Mouse (Mus musculus) stomach, embryonic 16.5 days (tissue): ENCODE measurements at regions not wholly inside any gene's neighbourhood (a gene's known extent, or its start where the extent isn't known, plus 50 kb on each side); places are given as distances from the start of the nearest gene placed in this dataset.

Experiments
- ATAC-seq: fragments of 200-750 bp; cut with Nextera tagmentation; 2 replicates; pipeline ENCODE4 v1.8.0; 2017; ENCODE audit warnings: moderate number of reproducible peaks, moderate TSS enrichment; ENCODE audit not compliant: insufficient read depth, low FRiP score
- H3K27ac ChIP-seq: fragments of 300-500 bp; sonication (generic); 2 replicates; pipeline ENCODE4 v1.5.1; 2014; ENCODE audit warnings: low read length
- H3K27me3 ChIP-seq: fragments of 300-500 bp; sonication (generic); 2 replicates; pipeline ENCODE4 v1.6.1; 2014; ENCODE audit warnings: low read length, control low read depth, mixed read lengths; ENCODE audit not compliant: control insufficient read depth, insufficient read depth
- H3K36me3 ChIP-seq: fragments of 300-500 bp; sonication (generic); 2 replicates; pipeline ENCODE4 v1.6.1; 2014; ENCODE audit warnings: low read length; ENCODE audit not compliant: control insufficient read depth, insufficient read depth
- H3K4me1 ChIP-seq: fragments of 300-500 bp; sonication (generic); 2 replicates; pipeline ENCODE4 v1.6.1; 2014; ENCODE audit warnings: low read length, control low read depth, mixed read lengths; ENCODE audit not compliant: control insufficient read depth, insufficient read depth
- H3K4me2 ChIP-seq: fragments of 300-500 bp; sonication (generic); 2 replicates; pipeline ENCODE4 v1.6.1; 2014; ENCODE audit warnings: low read depth, low read length, mixed read lengths
- H3K4me3 ChIP-seq: fragments of 300-500 bp; sonication (generic); replicated peaks from 2 replicates; pipeline ENCODE4 v1.5.1; 2014; ENCODE audit warnings: mild to moderate bottlenecking, low read length
- H3K9ac ChIP-seq: fragments of 300-500 bp; sonication (generic); 2 replicates; pipeline ENCODE4 v1.6.1; 2014; ENCODE audit warnings: low read length
- H3K9me3 ChIP-seq: fragments of 300-500 bp; sonication (generic); replicated peaks from 2 replicates; pipeline ENCODE4 v1.6.1; 2016; ENCODE audit warnings: low read length, control low read depth; ENCODE audit not compliant: control insufficient read depth
- WGBS: fragments of 180-500 bp; shearing (Covaris S2); extraction: QIAGEN DNeasy Blood & Tissue Kit; methylation state at CpG from one replicate; pipeline ENCODE4 v1.1.7; 2014; 5-methylcytosine and 5-hydroxymethylcytosine counted together

DNA sequence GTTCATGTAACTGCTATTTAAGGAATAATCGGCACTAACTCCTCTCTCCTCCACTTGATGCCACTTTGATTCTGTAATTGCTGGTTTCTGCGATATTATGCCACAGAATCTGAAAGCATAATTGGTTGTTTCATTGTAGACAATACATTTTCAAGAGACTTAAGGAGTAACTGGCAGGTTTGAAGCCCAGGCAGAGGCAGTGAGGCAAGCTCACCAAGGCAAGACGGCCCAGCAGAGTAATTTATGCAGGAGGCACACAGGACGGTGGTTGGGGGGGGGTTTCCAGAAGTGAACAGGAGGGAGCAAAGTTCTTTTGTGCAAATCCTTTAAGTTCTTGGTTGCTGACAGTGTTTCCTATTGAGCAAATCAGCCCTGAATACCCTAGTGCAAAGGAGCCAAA is 249.6 kb downstream of the Drd1 start:
- Histone ChIP-seq H3K4me2 (no peak overlapping the region), H3K27ac (no peak overlapping the region)
- 71% methylated on average over 4 of the region's 4 CpGs for WGBS

GRCm38 (mm10) chr13:53800978-53801377 is 254.5 kb downstream of the Drd1 start:
- Histone ChIP-seq H3K4me2 (no peak overlapping the region), H3K9ac (no peak overlapping the region), H3K36me3 (no peaks in the 10 kb centered on the region), H3K27me3 (no peaks in the 10 kb centered on the region), H3K9me3 (no peaks in the 10 kb centered on the region), H3K27ac (no peak overlapping the region), H3K4me1 (no peaks in the 10 kb centered on the region), H3K4me3 (no peak overlapping the region)
- 71% methylated on average over 5 of the region's 5 CpGs for WGBS
- no peak for ATAC-seq

More for the DNA sequence above, 249.6 kb downstream of the Drd1 start:
- H3K27me3 ChIP-seq = no peaks in the 10 kb centered on the region
- no peak overlapping the region for H3K9ac ChIP-seq
- ATAC-seq = no peak
- H3K4me3 ChIP-seq = no peak overlapping the region
- no peaks in the 10 kb centered on the region for H3K9me3 ChIP-seq
- H3K36me3 ChIP-seq = no peaks in the 10 kb centered on the region
- 0 out of 2 replicates have a peak, but pooled peaks cover 6% of the 10 kb centered on the region for H3K4me1 ChIP-seq

GRCm38 (mm10) chr13:53788809-53789208 is 266.7 kb downstream of the Drd1 start:
- WGBS = 69% methylated on average over 2 of the region's 2 CpGs
- Histone ChIP-seq H3K4me2 (no peak overlapping the region), H3K27ac (no peak overlapping the region)

DNA sequence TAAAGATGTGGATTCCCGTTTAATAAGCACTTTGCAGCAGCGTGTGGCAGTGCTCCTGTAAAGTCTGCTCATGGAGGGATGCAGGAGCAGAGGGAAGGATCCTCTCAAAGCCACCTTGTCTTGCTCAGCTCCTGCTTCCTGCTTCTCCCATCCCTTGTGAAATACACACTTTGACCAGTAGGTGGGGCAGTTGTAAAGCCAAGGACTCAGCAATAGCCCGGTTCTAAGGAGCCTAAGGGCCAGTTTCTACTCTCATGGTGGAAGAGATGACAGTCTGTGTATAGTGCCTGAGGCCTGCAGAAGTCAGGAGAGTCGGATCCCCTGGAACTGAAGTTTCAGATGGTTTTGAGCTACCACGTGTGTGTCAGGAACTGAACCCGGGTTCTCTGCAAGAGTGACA is 272.0 kb downstream of the Drd1 start:
- peak; percentile 44; the same call in 1 of the 2 replicates for ATAC-seq
- H3K36me3 ChIP-seq = no peaks in the 10 kb centered on the region
- no peak overlapping the region for H3K4me2 ChIP-seq
- H3K9ac ChIP-seq = no peak overlapping the region
- no peaks in the 10 kb centered on the region for H3K27me3 ChIP-seq
- no peaks in the 10 kb centered on the region for H3K9me3 ChIP-seq
- no peaks in the 10 kb centered on the region for H3K4me1 ChIP-seq
- H3K27ac ChIP-seq = no peak overlapping the region
- 19% methylated on average over 6 of the region's 6 CpGs for WGBS
- no peak overlapping the region for H3K4me3 ChIP-seq

More at GRCm38 (mm10) chr13:53788809-53789208, 266.7 kb downstream of the Drd1 start:
- Histone ChIP-seq H3K27me3 (no peaks in the 10 kb centered on the region), H3K4me3 (no peak overlapping the region), H3K36me3 (no peaks in the 10 kb centered on the region), H3K9ac (no peak overlapping the region), H3K9me3 (no peaks in the 10 kb centered on the region), H3K4me1 (no peaks in the 10 kb centered on the region)
- no peak for ATAC-seq

DNA sequence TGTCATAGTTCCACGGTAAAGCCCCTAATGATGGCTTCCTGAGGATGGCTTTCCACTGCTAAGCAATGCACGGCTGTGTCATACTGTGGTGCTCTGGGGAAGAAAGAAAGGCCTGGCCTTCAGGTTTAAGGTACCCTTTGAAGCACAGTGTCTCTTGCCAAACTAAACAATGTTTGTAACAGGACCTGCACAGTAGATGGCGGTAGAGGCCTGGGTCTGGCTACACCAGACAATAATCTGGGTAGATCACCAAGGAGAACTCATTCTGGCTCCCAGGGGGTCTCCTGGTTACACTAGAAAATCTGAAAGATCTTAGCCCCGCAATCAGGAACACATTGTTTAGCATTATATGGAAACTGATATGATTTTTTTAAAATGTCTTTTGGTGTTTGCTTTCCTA is 276.4 kb downstream of the Drd1 start:
- Histone ChIP-seq H3K27me3 (no peaks in the 10 kb centered on the region), H3K4me2 (no peak overlapping the region), H3K36me3 (no peaks in the 10 kb centered on the region), H3K4me3 (no peak overlapping the region), H3K9me3 (no peaks in the 10 kb centered on the region), H3K4me1 (no peaks in the 10 kb centered on the region), H3K9ac (no peak overlapping the region), H3K27ac (no peak overlapping the region)
- no peak for ATAC-seq
- 49% methylated on average over 4 of the region's 4 CpGs for WGBS

- Histone ChIP-seq H3K4me1 (no peaks in the 10 kb centered on the region), H3K4me3 (no peak overlapping the region), H3K36me3 (no peaks in the 10 kb centered on the region), H3K27me3 (no peaks in the 10 kb centered on the region), H3K27ac (no peak overlapping the region), H3K4me2 (no peak overlapping the region), H3K9ac (no peak overlapping the region), H3K9me3 (no peaks in the 10 kb centered on the region)
- WGBS = 69% methylated on average over 11 of the region's 11 CpGs
- no peak for ATAC-seq
These were observed 279.1 kb downstream of the Drd1 start for GRCm38 (mm10) chr13:53776421-53776820.

DNA sequence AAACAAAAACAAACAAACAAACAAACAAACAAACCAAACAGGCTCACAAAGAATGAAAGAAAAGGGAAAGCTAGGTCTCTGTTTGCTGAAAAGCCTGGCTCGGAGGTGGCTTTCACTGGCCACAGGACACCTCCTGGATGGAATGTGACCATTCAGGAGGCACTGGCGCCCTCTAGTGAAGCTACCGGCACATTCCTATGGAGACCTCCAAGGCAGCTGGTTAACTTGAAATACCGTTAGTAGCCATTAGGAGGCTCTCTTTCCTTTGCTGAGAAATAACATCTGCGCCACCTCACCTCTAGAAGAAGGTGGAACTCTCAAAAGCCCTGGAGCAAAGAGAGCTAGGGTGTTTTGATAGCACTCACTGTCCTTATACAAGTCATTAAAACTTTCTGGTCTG is 279.8 kb downstream of the Drd1 start:
- Histone ChIP-seq H3K27ac (no peak overlapping the region), H3K36me3 (no peaks in the 10 kb centered on the region), H3K27me3 (no peaks in the 10 kb centered on the region), H3K4me1 (no peaks in the 10 kb centered on the region), H3K4me3 (no peak overlapping the region), H3K9me3 (no peaks in the 10 kb centered on the region), H3K9ac (no peak overlapping the region), H3K4me2 (no peak overlapping the region)
- ATAC-seq = no peak
- 44% methylated on average over 5 of the region's 5 CpGs for WGBS

DNA sequence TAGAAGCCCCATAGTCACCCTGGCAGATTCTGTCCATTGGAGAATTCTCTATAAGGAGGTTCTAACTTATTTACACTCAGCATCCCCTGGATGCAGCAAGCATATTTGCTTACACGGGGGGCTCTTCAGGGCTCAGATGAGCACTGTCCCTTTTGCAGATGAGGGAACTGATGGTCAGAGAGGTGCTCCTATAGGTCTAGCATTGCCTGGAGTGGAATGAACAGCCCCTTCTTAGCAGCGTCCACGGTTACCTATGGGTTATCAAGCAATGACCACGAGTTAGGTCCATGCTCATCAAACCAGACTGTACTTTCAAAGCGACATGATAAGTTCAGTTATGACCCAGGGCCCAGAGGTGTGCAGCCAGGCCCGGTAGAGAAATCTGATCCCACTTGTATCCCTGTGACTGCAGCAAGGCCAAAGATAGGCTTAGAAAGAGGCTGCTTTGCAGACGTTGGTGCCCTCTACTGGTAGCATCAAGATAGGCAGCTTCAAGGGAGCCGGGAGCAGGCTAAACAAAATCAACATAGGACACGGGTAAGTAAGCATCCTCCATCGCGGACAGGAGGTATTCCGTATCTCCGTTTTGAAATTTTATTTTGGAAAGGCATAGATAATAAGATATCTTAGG is 290.8 kb downstream of the Drd1 start:
- Histone ChIP-seq H3K4me2 (no peak overlapping the region), H3K27me3 (peaks cover 3% of the 10 kb centered on the region), H3K36me3 (no peaks in the 10 kb centered on the region), H3K4me3 (no peak overlapping the region), H3K4me1 (no peaks in the 10 kb centered on the region), H3K9me3 (no peaks in the 10 kb centered on the region), H3K27ac (no peak overlapping the region), H3K9ac (no peak overlapping the region)
- no peak for ATAC-seq
- WGBS = 25% methylated on average over 13 of the region's 13 CpGs

DNA sequence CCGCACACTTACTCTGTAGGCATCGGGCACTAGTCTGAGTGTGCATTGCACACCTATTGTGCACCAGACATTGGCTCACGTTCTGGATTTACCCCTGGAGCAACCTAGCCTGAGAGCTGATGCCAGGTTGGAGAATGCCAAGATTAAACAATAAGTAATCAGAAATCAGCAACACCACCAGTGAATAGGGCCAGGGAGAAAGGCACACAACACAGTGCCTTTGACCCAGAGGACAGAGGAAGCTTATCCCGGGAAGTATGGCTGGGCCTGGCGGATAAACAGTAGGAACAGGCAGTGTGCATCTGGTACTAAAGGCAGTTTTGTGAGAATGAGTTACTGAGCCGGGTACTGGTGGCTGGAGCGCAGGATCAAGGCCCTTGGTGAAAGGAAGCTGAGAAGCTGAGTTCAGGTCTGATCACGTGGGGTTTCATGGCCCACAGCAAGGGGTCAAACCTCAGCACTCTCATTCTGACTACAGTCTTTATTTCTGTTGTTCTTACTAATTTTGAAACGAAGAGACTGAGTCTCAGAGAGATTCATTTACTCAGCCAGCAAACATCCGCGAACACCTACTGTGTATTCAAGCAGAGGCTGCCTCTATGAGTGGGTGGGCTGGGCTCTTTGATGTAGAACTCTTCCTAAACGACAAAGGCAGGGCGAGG is 284.8 kb upstream of the Msx2 start:
- Histone ChIP-seq H3K27ac (no peak overlapping the region), H3K4me1 (no peaks in the 10 kb centered on the region), H3K36me3 (no peaks in the 10 kb centered on the region), H3K4me3 (no peak overlapping the region), H3K9me3 (no peaks in the 10 kb centered on the region), H3K27me3 (no peaks in the 10 kb centered on the region), H3K4me2 (no peak overlapping the region), H3K9ac (no peak overlapping the region)
- no peak for ATAC-seq
- 68% methylated on average over 13 of the region's 13 CpGs for WGBS
